Mouse (Mus musculus) fibroblast of lung, adult 2 months (primary cell): Measurements from ENCODE around the gene Prpf6.

ENCODE experiments used
- DNase-seq: peaks from one replicate; pipeline ENCODE4 v3.0.0-alpha.2; 2011; ENCODE audit warnings: low read depth

Gene Prpf6

DNA sequence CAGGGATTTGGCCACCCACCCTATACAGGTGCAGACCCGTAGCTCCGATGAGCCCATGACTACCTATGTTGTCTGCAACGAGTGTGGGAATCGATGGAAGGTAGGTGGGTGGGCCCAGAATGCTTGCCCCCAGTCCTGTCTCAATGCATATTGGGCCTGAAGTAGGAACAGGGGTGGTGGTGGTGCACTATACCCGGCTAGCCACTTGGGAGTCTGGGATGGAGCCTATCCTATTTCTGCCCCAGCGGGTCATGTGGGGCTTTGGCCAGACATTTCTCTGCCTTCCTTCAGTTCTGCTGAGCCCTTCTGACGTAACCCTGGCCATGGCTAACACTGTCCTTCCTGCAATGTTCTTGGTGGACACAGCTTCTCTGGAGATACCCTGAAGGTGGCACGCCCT, 95.9 kb downstream of the Prpf6 start:
- no peak for DNase-seq

DNA sequence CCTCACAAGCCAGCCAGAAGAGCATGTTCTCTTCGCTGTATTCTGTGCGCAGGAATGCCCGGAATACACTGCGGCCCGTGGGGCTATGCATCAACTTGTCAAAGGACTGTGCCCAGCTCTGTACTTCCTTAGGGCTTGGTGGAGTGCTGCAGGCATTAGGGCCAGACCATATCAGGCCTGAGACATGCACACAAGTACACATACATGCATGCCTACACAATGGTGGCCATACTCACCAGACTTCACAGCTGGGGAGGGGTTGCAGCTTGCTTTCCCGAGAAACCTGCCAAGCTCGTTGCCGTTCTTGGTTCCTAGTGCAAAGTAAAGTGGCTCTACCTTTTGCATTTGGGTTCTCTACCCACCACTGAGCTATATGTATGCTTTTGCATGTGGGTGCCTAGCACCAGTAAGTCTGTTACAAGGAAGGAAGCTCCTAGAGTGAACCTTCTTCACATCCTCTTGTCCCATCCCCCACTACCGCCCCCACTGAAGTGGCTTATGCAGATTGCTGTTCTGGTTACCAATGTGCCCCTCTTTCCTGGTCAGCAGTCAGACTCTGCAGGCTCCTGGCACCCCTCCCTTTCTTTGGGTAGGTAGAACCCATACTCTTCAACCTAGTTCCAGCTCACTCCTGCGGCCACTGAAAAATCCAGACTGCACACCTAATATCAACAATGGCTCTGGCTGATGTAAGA, 97.9 kb downstream of the Prpf6 start:
- DNase-seq: no peak

- DNase-seq: no peak
Measured at GRCm38 (mm10) chr2:181691083-181691482, 99.4 kb downstream of the Prpf6 start.

DNA sequence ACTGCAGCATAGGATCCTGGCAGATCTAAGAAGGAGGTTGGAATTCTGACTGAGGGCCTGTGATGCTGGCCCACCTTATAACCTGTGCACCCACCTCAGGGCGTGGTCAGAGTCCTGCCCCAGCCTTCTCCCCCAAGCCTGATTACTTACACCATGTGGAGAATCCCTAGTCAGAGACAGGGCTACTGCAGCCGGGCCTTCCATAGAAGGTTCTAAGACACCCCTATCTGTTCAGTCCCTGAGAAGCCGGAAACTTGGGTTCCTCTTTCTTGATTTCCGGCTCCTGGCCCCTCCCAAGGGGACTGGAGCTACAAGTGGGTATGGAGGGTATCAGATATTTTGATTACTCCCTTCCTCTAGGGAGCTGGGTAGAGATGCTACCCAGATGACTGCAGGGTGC, 99.9 kb downstream of the Prpf6 start:
- no peak for DNase-seq

- DNase-seq: no peak
Measured at GRCm38 (mm10) chr2:181692304-181692703, 100.6 kb downstream of the Prpf6 start.

- peak; percentile 54 for DNase-seq
Measured at GRCm38 (mm10) chr2:181693339-181694280, 101.9 kb downstream of the Prpf6 start, which contains the start of gene Rgs19. Rgs19 (minus strand) TSS chr2:181693977.

DNA sequence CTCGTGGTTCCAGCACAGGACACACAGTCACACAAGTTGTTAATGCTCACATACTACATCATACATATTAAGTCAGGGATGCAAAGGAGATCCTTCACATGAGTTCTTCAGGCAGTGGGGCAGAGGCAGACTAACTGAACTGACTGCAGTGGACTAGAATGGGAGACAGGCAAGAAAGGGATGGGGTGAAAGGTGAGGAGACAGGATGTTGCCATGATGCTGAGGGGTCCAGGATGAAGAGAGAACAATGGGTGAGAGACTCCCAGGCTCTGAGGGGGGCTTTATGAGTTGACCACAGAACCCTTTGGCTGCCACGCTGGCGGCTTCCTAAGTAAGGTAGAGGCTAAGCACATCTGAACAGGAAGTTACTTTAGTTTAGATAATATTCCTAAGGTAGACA, 102.9 kb downstream of the Prpf6 start:
- no peak for DNase-seq

DNA sequence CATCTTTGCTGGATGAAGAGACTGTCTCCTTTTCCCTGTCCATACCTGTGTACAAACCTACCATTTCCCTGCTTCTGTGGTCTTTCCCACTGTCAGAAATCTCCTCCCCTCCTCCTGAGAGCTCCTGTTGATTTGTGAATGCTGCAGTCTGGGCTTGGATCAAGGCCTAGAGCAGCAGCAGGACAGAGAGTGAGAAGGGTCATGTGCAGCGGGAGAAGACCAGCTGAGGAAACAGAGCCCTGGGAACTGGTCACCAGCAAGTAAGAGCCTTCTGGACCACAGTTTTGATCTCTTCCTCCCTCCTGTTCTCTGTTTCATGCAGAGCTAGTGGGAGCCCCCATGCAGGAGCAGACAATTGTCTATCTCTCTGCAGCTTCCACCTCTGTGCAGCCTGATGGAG, 104.1 kb downstream of the Prpf6 start:
- no peak for DNase-seq

DNA sequence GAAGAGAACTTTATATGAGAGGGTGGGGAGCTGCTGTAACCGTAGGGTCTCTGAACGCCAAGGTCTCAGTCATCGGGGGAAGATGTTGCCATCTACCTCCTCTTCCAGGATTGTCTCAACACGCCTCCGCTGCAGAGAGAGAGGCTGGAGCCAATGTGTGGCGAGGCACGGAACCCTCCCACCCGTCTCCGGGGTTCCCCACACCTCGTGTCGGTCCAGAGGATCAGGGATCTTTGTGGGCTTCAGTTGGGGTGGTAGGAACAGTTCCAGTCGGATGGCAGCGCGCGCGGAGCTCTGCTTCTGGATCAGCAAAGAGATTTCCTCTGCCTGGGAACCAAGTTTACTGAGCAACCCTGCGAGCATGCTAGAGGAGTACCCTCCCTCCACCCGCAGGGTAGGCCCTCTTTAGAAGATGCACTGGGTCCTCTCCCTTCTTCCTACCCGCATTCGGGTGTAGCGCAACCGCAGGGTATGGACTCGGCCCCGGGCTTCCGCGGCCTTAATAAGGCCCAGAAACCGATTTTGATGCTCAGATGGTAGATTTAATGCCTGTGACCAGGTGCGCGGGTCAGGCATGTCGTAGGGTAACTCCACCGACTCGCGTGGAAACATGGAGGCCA, 105.2 kb downstream of the Prpf6 start:
- DNase-seq: no peak

DNA sequence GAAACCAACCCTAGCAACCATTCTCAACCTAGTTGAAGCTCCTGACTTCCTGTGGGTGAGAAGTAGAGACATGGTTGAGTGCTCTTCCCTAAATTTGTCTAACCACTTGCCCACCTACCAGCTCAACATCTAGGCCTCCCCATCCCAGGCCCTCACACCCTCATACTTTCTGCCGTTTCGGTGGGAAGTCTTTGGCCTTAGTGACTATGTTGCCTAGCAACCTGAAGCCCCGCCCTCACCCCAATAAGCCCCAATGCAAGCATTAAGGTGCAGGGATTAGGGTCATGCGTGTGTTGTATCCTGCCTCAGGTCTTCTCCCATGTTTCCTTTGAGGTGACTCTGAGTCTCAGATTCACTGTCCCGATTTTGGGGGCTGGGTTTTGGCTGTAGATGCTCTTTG, 106.6 kb downstream of the Prpf6 start, which contains the start of gene Lkaaear1:
Gene Lkaaear1, minus strand, starts transcription at position 202 of the 400 bp plus-strand sequence.
- no peak for DNase-seq
